Mouse (Mus musculus) gastrocnemius, adult 2 months (tissue): ENCODE measurements around the gene Gnb1l. TPM values are rescaled to one million over a fixed set of nuclear protein-coding genes. Genes with fewer than 3 reads are reported as not detected.
A peak's percentile ranks its signal among the peaks of the same experiment; 100 is the strongest.

ENCODE experiments used
- DNase-seq: peaks from one replicate; pipeline ENCODE4 v3.0.0; 2022
- H3K27ac ChIP-seq: fragments of 200-600 bp; 2 replicates; pipeline ENCODE4 v1.8.1; 2022; ENCODE audit warnings: mild to moderate bottlenecking
- H3K4me3 ChIP-seq: fragments of 200-600 bp; 2 replicates; pipeline ENCODE4 v1.8.1; 2022; ENCODE audit warnings: mild to moderate bottlenecking, moderate library complexity
- CTCF ChIP-seq: fragments of 200-600 bp; IDR thresholded peaks from 2 replicates; pipeline ENCODE4 v1.8.1; 2022; ENCODE audit warnings: antibody characterized with exemption, mild to moderate bottlenecking, moderate library complexity
- intact Hi-C: fragments of 180-260 bp; cut with DNase I; formaldehyde crosslinking; loops from one replicate; pipeline ENCODE4 v1.15.1; 2025
- long read RNA-seq, 2 experiments: library from polyadenylated mRNA; stranded (forward); transcript quantifications; one replicate each; pipeline ENCODE4 v2.0.0; 2021
- total RNA-seq, 2 experiments: library from RNA; stranded (reverse); gene quantifications; 2 replicates each; pipeline ENCODE4 v1.2.3; 2021

Gnb1l gene
- total RNA-seq = 1 to 10 TPM; 4.0 to 4.4 TPM
- long read RNA-seq, experiment 1, partial matches to known transcripts = 0 of 13 reads
- long read RNA-seq, experiment 1, other reads (novel, unspliced or antisense) = 9 of 13 reads
- long read RNA-seq, experiment 2, partial matches to known transcripts = 1 of 5 reads
- long read RNA-seq, experiment 2, other reads (novel, unspliced or antisense) = 1 of 5 reads

GRCm38 (mm10) chr16:18498558-18498990 is at the start of gene Gnb1l, which contains the start of gene Rtl10:
Gene Gnb1l (plus strand): TSS chr16:18498713.
Gene Rtl10 (plus strand): TSS chr16:18498901.
- no peak for TF ChIP-seq CTCF
- H3K27ac ChIP-seq = peak within 1 kb of the TSS; percentile 96
- peak; percentile 98 for DNase-seq
- peak within 1 kb of the TSS; percentile 95 for H3K4me3 ChIP-seq
- intact Hi-C loops = loop anchor here (5.0 kb wide), 2 partner anchors 36 to 56 kb away; no protein-coding TSS in a partner anchor

- H3K4me3 ChIP-seq = no peak overlapping the region
- H3K27ac ChIP-seq = peak overlapping the region; percentile 65; the same call in 1 of the 2 replicates
- no peak for TF ChIP-seq CTCF
- intact Hi-C loops = no loop called here
- no peak for DNase-seq
These were observed 49.5 kb upstream of the Gnb1l start for GRCm38 (mm10) chr16:18449005-18449404.

GRCm38 (mm10) chr16:18451486-18452181 is 46.9 kb upstream of the Gnb1l start:
- intact Hi-C loops = no loop called here
- H3K27ac ChIP-seq = no peak overlapping the region
- DNase-seq = no peak
- no peak overlapping the region for H3K4me3 ChIP-seq
- no peak for TF ChIP-seq CTCF

GRCm38 (mm10) chr16:18452361-18452862 is 46.1 kb upstream of the Gnb1l start:
- TF ChIP-seq CTCF = no peak
- DNase-seq = no peak
- H3K4me3 ChIP-seq = no peak overlapping the region
- no peak overlapping the region for H3K27ac ChIP-seq
- intact Hi-C loops = no loop called here

GRCm38 (mm10) chr16:18453846-18454245 is 44.7 kb upstream of the Gnb1l start:
- H3K4me3 ChIP-seq = no peak overlapping the region
- H3K27ac ChIP-seq = no peak overlapping the region
- intact Hi-C loops = no loop called here
- TF ChIP-seq CTCF = no peak
- peak; percentile 16 for DNase-seq

- intact Hi-C loops = loop anchor here (5.0 kb wide), 1 partner anchor 52 kb away; no protein-coding TSS in a partner anchor
- TF ChIP-seq CTCF = no peak
- H3K27ac ChIP-seq = no peak overlapping the region
- no peak overlapping the region for H3K4me3 ChIP-seq
- DNase-seq = no peak
These were observed 43.1 kb upstream of the Gnb1l start for GRCm38 (mm10) chr16:18455407-18455806.

GRCm38 (mm10) chr16:18458661-18459060 is 39.9 kb upstream of the Gnb1l start:
- no peak for TF ChIP-seq CTCF
- H3K27ac ChIP-seq = 0 out of 2 replicates have a peak overlapping the region, but pooled peaks have one; percentile 28
- H3K4me3 ChIP-seq = no peak overlapping the region
- intact Hi-C loops = loop anchor here (5.0 kb wide), 1 partner anchor 49 kb away; no protein-coding TSS in a partner anchor
- DNase-seq = no peak

GRCm38 (mm10) chr16:18459335-18459954 is 39.1 kb upstream of the Gnb1l start:
- no peak for TF ChIP-seq CTCF
- intact Hi-C loops = loop anchor here (5.0 kb wide), 1 partner anchor 48 kb away; no protein-coding TSS in a partner anchor
- Histone ChIP-seq H3K27ac (peak overlapping the region; percentile 28; the same call in 1 of the 2 replicates), H3K4me3 (peak overlapping the region; percentile 28)
- peak; percentile 34 for DNase-seq

- peak overlapping the region; percentile 28 for H3K4me3 ChIP-seq
- peak; percentile 35 for DNase-seq
- intact Hi-C loops = loop anchor here (5.0 kb wide), 2 partner anchors 37 to 47 kb away; partner anchors contain the start of genes Gnb1l and Rtl10
- no peak for TF ChIP-seq CTCF
- peak overlapping the region; percentile 28; the same call in 1 of the 2 replicates for H3K27ac ChIP-seq
These were observed 38.5 kb upstream of the Gnb1l start for GRCm38 (mm10) chr16:18459955-18460370.

- no peak overlapping the region for H3K4me3 ChIP-seq
- DNase-seq = peak; percentile 24
- no peak for TF ChIP-seq CTCF
- H3K27ac ChIP-seq = no peak overlapping the region
- intact Hi-C loops = loop anchor here (5.0 kb wide), 1 partner anchor 36 kb away; the partner anchor contains the start of genes Gnb1l and Rtl10
These were observed 37.7 kb upstream of the Gnb1l start for GRCm38 (mm10) chr16:18460826-18461225.

GRCm38 (mm10) chr16:18462031-18462430 is 36.5 kb upstream of the Gnb1l start:
- intact Hi-C loops = loop anchor here (5.0 kb wide), 1 partner anchor 35 kb away; the partner anchor contains the start of genes Gnb1l and Rtl10
- no peak for TF ChIP-seq CTCF
- no peak overlapping the region for H3K27ac ChIP-seq
- DNase-seq = no peak
- H3K4me3 ChIP-seq = no peak overlapping the region

- peak; percentile 52 for DNase-seq
- no peak for TF ChIP-seq CTCF
- intact Hi-C loops = loop anchor here (5.0 kb wide), 1 partner anchor 35 kb away; the partner anchor contains the start of genes Gnb1l and Rtl10
- Histone ChIP-seq H3K4me3 (no peak overlapping the region), H3K27ac (peak overlapping the region; percentile 64)
These were observed 35.9 kb upstream of the Gnb1l start for GRCm38 (mm10) chr16:18462598-18462997.
